Mouse (Mus musculus) heart, adult 10 weeks (tissue): ENCODE data around the gene Fxyd3. TPM values are rescaled to one million over a fixed set of nuclear protein-coding genes. Genes with fewer than 3 reads are reported as not detected.

Source experiments
- polyA plus RNA-seq: library from polyadenylated mRNA; stranded (reverse); fragments of 350-450 nt; fragmentation: Illumina TruSeq; extraction: RNeasy Lipid Tissue Mini Kit (QIAGEN cat#74804); gene quantifications from one replicate; pipeline ENCODE4 v1.2.3, GENCODE M21; 2014; ENCODE audit warnings: low read depth, low replicate concordance

Gene Fxyd3
- 4.2 TPM for polyA plus RNA-seq

DNA sequence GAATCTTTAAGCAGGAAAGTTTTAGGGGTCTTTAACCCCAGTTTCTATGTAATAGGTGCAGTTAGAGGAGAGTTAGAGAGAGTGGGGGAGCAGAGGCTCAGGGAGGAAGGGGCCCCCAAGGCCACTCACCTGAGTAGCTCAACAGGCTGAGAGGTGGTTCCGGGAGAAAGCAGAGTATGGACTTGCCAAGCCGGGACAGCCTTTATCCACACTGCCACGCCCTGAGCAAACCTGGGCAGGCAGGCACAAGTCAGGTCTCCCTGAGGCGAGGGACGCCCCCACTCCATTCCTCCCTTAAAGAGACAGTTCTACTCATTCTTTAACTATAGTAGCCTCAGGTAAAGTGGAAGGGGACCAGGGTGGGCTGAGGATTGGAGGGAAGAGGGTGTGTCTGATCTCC lies at the start of gene Fxyd3:
Gene Fxyd3 (minus strand): TSS at position 213 of the 400 bp plus-strand sequence.

DNA sequence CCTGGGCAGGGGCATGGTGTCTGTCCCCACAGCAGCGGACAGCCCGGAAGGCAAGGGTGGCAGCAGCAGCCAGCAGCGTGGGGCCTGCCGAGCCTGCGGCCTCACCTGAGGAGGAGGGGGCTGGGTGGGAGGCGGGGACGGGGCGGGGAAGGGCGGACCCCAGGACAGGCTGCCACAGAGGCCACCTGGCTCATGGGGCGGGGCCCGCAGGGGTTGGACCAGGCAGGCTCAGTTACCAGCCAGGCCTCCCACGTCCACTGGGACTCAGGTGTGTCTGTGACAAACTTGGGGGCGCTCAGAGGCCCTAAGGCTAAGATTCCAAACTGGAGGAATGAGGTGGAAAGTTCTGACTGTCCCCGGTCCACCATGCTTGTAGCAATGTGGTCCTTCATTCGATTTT lies 38.7 kb upstream of the Fxyd3 start, which contains the start of gene Hpn:
Gene Hpn (minus strand): TSS at position 109 of the 400 bp plus-strand sequence.

DNA sequence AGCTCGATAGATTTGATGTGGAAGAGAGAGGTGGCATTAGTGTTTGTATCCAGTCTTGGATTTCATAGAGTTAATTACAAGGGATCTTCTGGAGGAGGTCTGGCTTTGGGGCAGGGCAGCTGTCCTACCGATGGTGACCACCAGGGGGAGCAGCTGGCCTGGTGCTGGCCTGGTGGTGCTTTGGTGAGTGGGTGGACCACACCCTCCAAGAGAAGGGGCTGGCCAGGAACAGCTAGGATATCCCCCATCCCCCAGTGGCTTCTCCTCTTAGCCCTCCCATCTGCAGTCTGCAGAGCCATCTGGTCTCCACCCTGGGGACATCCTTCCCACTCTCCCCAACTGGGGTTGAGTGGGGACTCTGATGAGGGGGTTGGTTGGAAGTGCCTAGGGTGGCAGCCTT lies 17.4 kb downstream of the Fxyd3 start, which contains the start of gene Lgi4:
Gene Lgi4 (plus strand): TSS at position 235 of the 400 bp plus-strand sequence.

DNA sequence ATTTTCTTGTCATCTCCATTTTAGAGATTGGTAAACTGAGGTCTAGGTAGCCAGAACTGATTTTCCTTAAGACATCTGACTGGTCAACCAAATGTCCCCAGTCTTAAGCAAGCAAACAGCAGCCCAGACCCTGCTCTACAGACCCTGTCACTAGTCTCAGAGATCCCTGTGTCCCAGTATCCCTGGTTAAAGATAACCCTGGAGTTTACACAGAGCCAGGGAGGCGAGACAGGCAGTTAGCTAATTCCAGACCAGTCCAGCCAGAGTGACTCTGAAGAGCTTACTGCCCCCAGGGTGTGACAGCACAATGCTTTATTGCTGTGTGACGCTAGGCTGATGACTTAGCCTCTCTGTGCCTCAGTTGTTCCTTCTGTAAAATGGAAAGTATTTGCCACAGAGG lies 19.4 kb downstream of the Fxyd3 start, which contains the start of gene Fxyd1:
Gene Fxyd1 (minus strand): TSS at position 129 of the 400 bp plus-strand sequence.

DNA sequence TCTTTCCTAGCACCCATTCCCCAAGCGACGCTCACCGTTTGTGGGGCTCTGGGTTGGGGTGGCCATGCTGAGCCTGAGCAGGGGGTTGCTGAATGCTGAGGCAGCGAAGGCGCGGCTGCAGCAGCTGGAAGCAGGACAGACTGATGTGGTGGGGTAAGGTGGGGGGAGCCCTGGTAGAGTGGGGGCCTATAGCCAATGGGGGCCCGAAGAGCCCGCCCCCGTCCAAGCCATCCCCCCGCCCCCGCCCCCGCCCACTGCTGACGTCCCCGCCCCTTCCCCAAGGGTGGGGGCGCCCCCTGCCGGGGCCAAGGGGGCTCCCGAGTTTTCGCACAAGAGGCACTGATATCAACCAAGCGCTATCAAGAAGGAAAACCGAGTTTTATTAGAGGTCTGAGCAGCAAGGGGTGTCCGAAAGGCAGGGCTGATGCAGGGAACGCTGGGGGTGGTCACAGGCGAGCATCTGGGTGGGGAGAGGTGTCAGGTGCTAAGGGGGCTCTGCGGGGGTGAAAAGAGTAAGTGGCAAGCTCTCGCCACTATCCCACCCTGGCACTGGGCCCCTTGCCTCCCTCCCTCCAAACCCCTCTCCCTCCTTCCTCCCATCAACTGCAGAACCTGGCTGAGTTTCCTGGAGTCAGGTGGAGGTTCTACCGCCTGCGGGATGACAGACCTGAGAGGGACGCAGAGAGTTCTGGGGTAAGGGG lies 25.0 kb downstream of the Fxyd3 start, which contains the start of gene Fxyd7:
Gene Fxyd7 (minus strand): TSS at position 147 of the 701 bp plus-strand sequence.

DNA sequence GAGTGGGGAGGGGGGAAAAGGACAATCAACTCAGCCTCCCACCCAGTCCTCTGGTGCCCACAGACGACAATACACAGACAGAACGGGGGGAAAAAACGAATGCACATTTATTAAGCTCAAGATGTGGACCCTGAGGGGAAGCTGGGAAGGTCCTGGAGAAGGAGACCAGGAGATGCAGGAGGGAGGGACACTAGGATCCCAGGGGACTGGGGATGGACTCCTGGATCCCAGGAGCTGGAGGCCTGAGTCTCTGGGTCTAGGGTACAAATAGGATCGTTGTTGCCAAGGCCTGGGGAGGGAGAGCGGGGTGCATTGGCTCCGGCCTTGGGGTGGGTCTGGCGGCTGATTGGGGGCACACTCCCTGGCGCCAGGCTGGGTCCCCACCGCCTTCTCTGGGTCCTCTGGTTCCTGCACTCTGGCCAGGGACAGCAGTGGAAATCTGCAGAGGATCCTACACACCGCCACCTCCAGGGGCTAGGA lies 34.0 kb downstream of the Fxyd3 start, which contains the start of gene Fxyd5:
Gene Fxyd5 (minus strand): TSS at position 51 of the 480 bp plus-strand sequence.

Other genes starting within 250 kb of the Fxyd3 start
- gene Ffar3, start 220.5 kb downstream of the Fxyd3 start, polyA plus RNA-seq: not detected
- gene Ffar1, start 215.1 kb downstream of the Fxyd3 start, polyA plus RNA-seq: not detected
- 0.76 TPM for gene Cd22, start 196.4 kb downstream of the Fxyd3 start, polyA plus RNA-seq
- 0.18 TPM for gene Mag, start 161.8 kb downstream of the Fxyd3 start, polyA plus RNA-seq
- 6.3 TPM for gene Hamp2, start 152.0 kb downstream of the Fxyd3 start, polyA plus RNA-seq
- 44.7 TPM for gene Hamp, start 132.7 kb downstream of the Fxyd3 start, polyA plus RNA-seq
- gene Usf2, start 119.9 kb downstream of the Fxyd3 start, polyA plus RNA-seq: 166 TPM
- 3.3 TPM for gene Lsr, start 103.2 kb downstream of the Fxyd3 start, polyA plus RNA-seq
- gene Fam187b, start 102.9 kb downstream of the Fxyd3 start, polyA plus RNA-seq: not detected
- 43.3 TPM for gene Fxyd5, start 34.2 kb downstream of the Fxyd3 start, polyA plus RNA-seq
- gene Fxyd7, start 25.2 kb downstream of the Fxyd3 start, polyA plus RNA-seq: 2.0 TPM
- 1,227 TPM for gene Fxyd1, start 19.5 kb downstream of the Fxyd3 start, polyA plus RNA-seq
- gene Lgi4, start 17.4 kb downstream of the Fxyd3 start, polyA plus RNA-seq: 5.1 TPM
- 2.8 TPM for gene Hpn, start 38.6 kb upstream of the Fxyd3 start, polyA plus RNA-seq
- gene Scn1b, start 50.3 kb upstream of the Fxyd3 start, polyA plus RNA-seq: 16.1 TPM
- gene Gramd1a, start 79.2 kb upstream of the Fxyd3 start, polyA plus RNA-seq: 43.0 TPM
- gene Scgb2b2, start 213.8 kb upstream of the Fxyd3 start, polyA plus RNA-seq: not detected
- not detected for gene Scgb1b2, start 215.1 kb upstream of the Fxyd3 start, polyA plus RNA-seq